Mouse (Mus musculus) ES-E14 (cell line): ENCODE measurements at regions not wholly inside any gene's neighbourhood (a gene's known extent, or its start where the extent isn't known, plus 50 kb on each side); places are given as distances from the start of the nearest gene placed in this dataset.
A peak's percentile ranks its signal among the peaks of the same experiment; 100 is the strongest.

Source experiments
- DNase-seq: peaks from one replicate; pipeline ENCODE4 v3.0.0-alpha.2; 2013; ENCODE audit warnings: low read depth, low spot score
- H3K27ac ChIP-seq: 2 replicates; pipeline ENCODE4 v1.5.1; 2012; ENCODE audit warnings: low read depth, mild to moderate bottlenecking, low read length, moderate library complexity, mixed read lengths; ENCODE audit not compliant: poor library complexity, insufficient read depth, severe bottlenecking
- H3K36me3 ChIP-seq: 2 replicates; pipeline ENCODE4 v1.6.1; 2012; ENCODE audit warnings: mild to moderate bottlenecking, low read length, moderate library complexity, mixed read lengths; ENCODE audit not compliant: control insufficient read depth, poor library complexity, insufficient read depth, severe bottlenecking
- H3K4me1 ChIP-seq, 2 experiments: fragments of 150-350 bp in 1 of 2; sonication (generic) in 1 of 2; 2 replicates each; pipeline ENCODE4 v1.6.1; 2012; ENCODE audit warnings: low read length in 2 of 2, mild to moderate bottlenecking in 1 of 2, mixed read lengths in 1 of 2; ENCODE audit not compliant: control insufficient read depth in 2 of 2, insufficient read depth in 2 of 2, poor library complexity in 1 of 2
- H3K4me3 ChIP-seq, 2 experiments: fragments of 150-350 bp in 1 of 2; sonication (generic) in 1 of 2; 2 replicates each; pipeline ENCODE4 v1.5.1; 2012; ENCODE audit warnings: low read length in 2 of 2, low read depth in 1 of 2, mild to moderate bottlenecking in 1 of 2, mixed read lengths in 1 of 2; ENCODE audit not compliant: insufficient read depth in 1 of 2, poor library complexity in 1 of 2, severe bottlenecking in 1 of 2
- H3K9ac ChIP-seq: 2 replicates; pipeline ENCODE4 v1.6.1; 2012; ENCODE audit warnings: low read depth, mild to moderate bottlenecking, low read length, mixed read lengths; ENCODE audit not compliant: poor library complexity, insufficient read depth, severe bottlenecking
- H3K9me3 ChIP-seq: fragments of 150-350 bp; sonication (generic); 2 replicates; pipeline ENCODE4 v1.6.1; 2012; ENCODE audit warnings: low read depth, mild to moderate bottlenecking, low read length; ENCODE audit not compliant: control insufficient read depth, insufficient read depth
- CHD2 ChIP-seq: IDR thresholded peaks from 2 replicates; pipeline ENCODE4 v1.6.1; 2014; ENCODE audit warnings: mild to moderate bottlenecking, low read depth, low read length, inconsistent platforms
- HCFC1 ChIP-seq: IDR thresholded peaks from 2 replicates; pipeline ENCODE4 v1.6.1; 2012; ENCODE audit warnings: low read length, inconsistent platforms, borderline replicate concordance; ENCODE audit not compliant: insufficient read depth
- MAFK ChIP-seq: IDR thresholded peaks from 2 replicates; pipeline ENCODE4 v1.6.1; 2014; ENCODE audit warnings: mild to moderate bottlenecking, low read depth, low read length, inconsistent platforms; ENCODE audit not compliant: insufficient read depth
- ZC3H11A ChIP-seq: IDR thresholded peaks from 2 replicates; pipeline ENCODE4 v1.6.1; 2012; ENCODE audit warnings: low read depth, mild to moderate bottlenecking, inconsistent platforms, low read length, borderline replicate concordance
- ZNF384 ChIP-seq: IDR thresholded peaks from 2 replicates; pipeline ENCODE4 v1.6.1; 2012; ENCODE audit warnings: low read depth, low read length, inconsistent platforms
- in situ Hi-C, 2 experiments: fragments of 600-800 bp; cut with MboI; formaldehyde crosslinking; loops; one replicate each; pipeline ENCODE4 v1.15.1; 2025; ENCODE audit warnings: low sequenced_read_pairs in 2 of 2, inconsistent platforms in 1 of 2; ENCODE audit not compliant: unreplicated experiment in 2 of 2

DNA sequence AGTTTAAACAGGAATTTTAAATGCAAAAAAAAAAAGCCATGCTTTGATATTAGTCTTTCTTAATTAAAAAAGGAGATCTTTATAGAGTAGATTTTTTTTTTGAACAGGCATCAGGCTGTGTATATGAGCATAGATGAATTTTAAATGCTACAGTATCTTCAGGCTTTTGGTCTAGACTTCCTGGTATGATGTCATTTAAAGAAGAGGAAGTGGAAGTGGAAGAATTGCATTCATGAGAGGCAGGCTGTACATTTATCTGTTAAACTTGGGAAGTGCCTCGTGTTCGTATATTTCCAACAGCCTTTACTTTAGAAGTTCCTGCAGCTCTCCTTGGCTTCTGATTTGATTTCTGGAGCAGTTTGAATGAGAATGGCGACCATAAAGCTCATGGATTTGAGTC, 95.8 kb upstream of the Mgmt start:
- Histone ChIP-seq H3K36me3 (no peaks in the 10 kb centered on the region), H3K27ac (no peak overlapping the region), H3K9me3 (no peaks in the 10 kb centered on the region), H3K9ac (no peak overlapping the region), H3K4me1 (peaks cover 0 to 2% of the 10 kb centered on the region in 2 experiments; a peak in 1 of 4 replicates), H3K4me3 (no peak overlapping the region)
- DNase-seq: no peak
- TF ChIP-seq MAFK: no peak
- no peak for TF ChIP-seq ZC3H11A
- no peak for TF ChIP-seq HCFC1
- TF ChIP-seq CHD2: no peak
- no peak for TF ChIP-seq ZNF384
- in situ Hi-C loops: no loop called here

DNA sequence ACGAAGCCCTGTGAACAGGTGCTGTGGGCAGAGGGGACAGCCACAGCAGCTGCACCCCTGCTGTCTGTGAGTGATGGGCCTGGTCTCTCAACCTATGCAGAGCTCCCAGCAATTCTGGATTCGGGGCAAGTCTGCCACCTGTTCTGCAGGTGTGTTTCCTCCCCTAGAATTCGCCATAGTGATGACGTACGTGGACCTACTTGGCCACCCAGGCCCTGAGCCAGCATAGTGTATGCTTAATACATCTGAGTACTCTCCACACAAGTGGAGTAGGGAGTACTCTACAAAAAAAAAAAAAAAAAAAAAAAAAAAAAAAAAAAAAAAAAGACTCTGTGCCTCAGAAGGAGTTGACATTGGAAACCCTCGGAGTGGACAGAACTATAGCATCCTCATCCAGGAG, 87.3 kb upstream of the Mgmt start:
- Histone ChIP-seq H3K9ac (no peak overlapping the region), H3K27ac (no peak overlapping the region), H3K9me3 (no peaks in the 10 kb centered on the region), H3K4me1 (no peaks in the 10 kb centered on the region), H3K36me3 (no peaks in the 10 kb centered on the region), H3K4me3 (no peak overlapping the region)
- no peak for TF ChIP-seq ZC3H11A
- TF ChIP-seq CHD2: no peak
- peak; percentile 58; the same call in 1 of the 2 replicates for TF ChIP-seq ZNF384
- in situ Hi-C loops: no loop called here
- no peak for DNase-seq

DNA sequence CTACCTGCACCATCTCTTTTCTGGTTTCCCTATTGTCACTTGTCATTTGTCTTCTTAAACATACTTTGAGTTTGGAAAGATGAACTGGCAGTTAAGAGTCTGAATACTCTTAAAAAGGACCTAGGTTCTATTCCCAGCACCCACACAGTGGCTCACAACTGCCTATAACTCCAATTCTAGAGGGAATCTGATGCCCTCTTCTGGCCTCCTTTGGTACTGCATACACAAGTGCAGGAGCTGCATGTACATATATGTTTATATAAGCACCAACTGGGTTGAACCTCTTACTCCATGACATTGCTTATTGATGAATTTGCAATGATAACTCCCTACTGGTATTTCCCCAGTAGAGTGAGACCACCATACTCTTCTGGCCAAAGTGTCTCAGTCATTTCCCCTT, 86.4 kb upstream of the Mgmt start:
- H3K9ac ChIP-seq: no peak overlapping the region
- TF ChIP-seq ZC3H11A (0 out of 2 replicates have a peak, but pooled peaks have one; percentile 27), CHD2 (no peak), HCFC1 (no peak), MAFK (no peak)
- no peaks in the 10 kb centered on the region for H3K36me3 ChIP-seq
- in situ Hi-C loops: no loop called here
- H3K9me3 ChIP-seq: no peaks in the 10 kb centered on the region
- no peak for DNase-seq
- no peaks in the 10 kb centered on the region for H3K4me1 ChIP-seq
- H3K27ac ChIP-seq: no peak overlapping the region
- no peak overlapping the region for H3K4me3 ChIP-seq

DNA sequence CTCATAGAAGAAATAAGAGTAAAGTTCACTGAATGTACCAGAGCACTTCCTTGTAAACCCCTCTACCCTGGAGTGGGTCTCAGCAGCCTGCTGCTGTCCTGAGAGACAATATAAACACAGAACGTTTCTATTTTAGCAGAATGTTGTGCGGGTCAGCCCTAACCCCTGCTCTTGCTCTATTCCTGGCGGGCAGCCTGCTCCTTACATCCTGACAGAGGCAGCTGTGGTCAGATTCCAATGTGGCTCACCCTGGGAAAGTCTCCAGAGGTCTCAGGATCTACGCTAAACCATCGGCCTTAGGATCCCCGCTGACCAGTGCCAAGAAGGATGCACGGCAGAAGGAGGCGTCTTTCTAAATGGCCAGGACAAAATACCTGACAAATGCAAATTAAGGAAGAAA, 84.8 kb upstream of the Mgmt start:
- in situ Hi-C loops: no loop called here
- no peak for DNase-seq
- Histone ChIP-seq H3K9ac (no peak overlapping the region), H3K9me3 (no peaks in the 10 kb centered on the region), H3K4me1 (peaks cover 2 to 8% of the 10 kb centered on the region in 2 experiments; a peak in 3 of 4 replicates), H3K4me3 (no peak overlapping the region), H3K27ac (no peak overlapping the region), H3K36me3 (no peaks in the 10 kb centered on the region)
- TF ChIP-seq ZNF384: no peak
- no peak for TF ChIP-seq CHD2
- TF ChIP-seq HCFC1: no peak
- TF ChIP-seq ZC3H11A: no peak
- TF ChIP-seq MAFK: no peak

DNA sequence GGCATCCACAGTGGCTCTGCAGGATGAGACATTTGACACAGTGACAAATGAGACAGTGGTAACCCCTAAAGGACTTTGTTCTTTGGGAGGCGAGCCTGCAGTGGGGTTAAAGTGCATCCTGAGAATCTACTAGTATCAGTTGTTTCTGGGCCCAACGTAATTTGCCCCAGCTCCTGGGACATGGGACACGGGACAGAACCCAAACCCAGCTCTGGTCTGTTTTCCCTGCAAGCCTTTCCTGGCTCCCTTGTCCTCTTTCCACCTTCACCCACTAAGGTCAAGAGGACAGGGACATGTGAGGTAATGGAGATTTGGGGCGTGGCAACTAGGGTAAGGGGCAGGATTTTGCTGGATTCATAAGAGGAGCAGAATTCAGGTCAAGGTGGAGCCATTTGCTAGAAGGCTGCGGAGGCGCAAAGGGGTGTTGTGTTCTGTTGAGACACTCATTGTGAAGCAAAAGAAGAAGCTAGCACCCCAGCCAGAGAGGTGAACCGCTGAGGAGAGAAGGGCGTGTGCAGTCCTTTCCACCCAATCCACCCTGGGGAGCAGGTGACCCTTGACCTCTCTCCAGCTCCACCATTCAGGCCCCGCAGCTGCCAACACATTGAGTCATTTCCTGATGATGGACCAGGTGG, 80.6 kb upstream of the Mgmt start:
- Histone ChIP-seq H3K36me3 (no peaks in the 10 kb centered on the region), H3K4me3 (no peak overlapping the region), H3K4me1 (peaks cover 2 to 8% of the 10 kb centered on the region in 2 experiments; a peak in 3 of 4 replicates), H3K9me3 (no peaks in the 10 kb centered on the region), H3K27ac (no peak overlapping the region), H3K9ac (no peak overlapping the region)
- DNase-seq: no peak
- in situ Hi-C loops: no loop called here
- no peak for TF ChIP-seq HCFC1
- TF ChIP-seq CHD2: no peak
- TF ChIP-seq MAFK: no peak
- no peak for TF ChIP-seq ZC3H11A
- TF ChIP-seq ZNF384: no peak
